Mouse (Mus musculus) heart, adult 11 months (tissue): Measurements from ENCODE around the gene AI182371.

Experiments
- DNase-seq: peaks from one replicate; pipeline ENCODE4 v3.0.0; 2022

Gene AI182371

GRCm38 (mm10) chr2:35101443-35101842 is at the start of gene AI182371:
Gene AI182371, minus strand, starts transcription at chr2:35101543.
- DNase-seq = no peak

GRCm38 (mm10) chr2:35148806-35149205 is 47.5 kb upstream of the AI182371 start:
- DNase-seq = peak; percentile 56

- DNase-seq = peak; percentile 46
Measured at GRCm38 (mm10) chr2:35141673-35142072, 40.3 kb upstream of the AI182371 start.

GRCm38 (mm10) chr2:35138576-35138975 is 37.2 kb upstream of the AI182371 start:
- DNase-seq = no peak

GRCm38 (mm10) chr2:35133891-35134290 is 32.5 kb upstream of the AI182371 start:
- DNase-seq = peak; percentile 29

GRCm38 (mm10) chr2:35132662-35133055 is 31.3 kb upstream of the AI182371 start:
- DNase-seq = no peak

- peak; percentile 100 for DNase-seq
Measured at GRCm38 (mm10) chr2:35131991-35132661, 30.8 kb upstream of the AI182371 start.

GRCm38 (mm10) chr2:35131491-35131890 is 30.1 kb upstream of the AI182371 start:
- DNase-seq = peak; percentile 30

- peak; percentile 81 for DNase-seq
Measured at GRCm38 (mm10) chr2:35124716-35125115, 23.4 kb upstream of the AI182371 start.

GRCm38 (mm10) chr2:35110521-35110920 is 9.2 kb upstream of the AI182371 start:
- no peak for DNase-seq

- DNase-seq = no peak
Measured at GRCm38 (mm10) chr2:35109924-35110304, 8.6 kb upstream of the AI182371 start.

- peak; percentile 100 for DNase-seq
Measured at GRCm38 (mm10) chr2:35109141-35109923, 8.0 kb upstream of the AI182371 start, which contains the start of gene Cntrl. Gene Cntrl, plus strand, starts transcription at chr2:35109492.

GRCm38 (mm10) chr2:35108712-35109111 is 7.4 kb upstream of the AI182371 start:
- DNase-seq = no peak

- DNase-seq = peak; percentile 88
Measured at GRCm38 (mm10) chr2:35107984-35108635, 6.8 kb upstream of the AI182371 start.

GRCm38 (mm10) chr2:35104843-35105242 is 3.5 kb upstream of the AI182371 start:
- DNase-seq = no peak

GRCm38 (mm10) chr2:35103558-35103957 is 2.2 kb upstream of the AI182371 start:
- DNase-seq = no peak

- no peak for DNase-seq
Measured at GRCm38 (mm10) chr2:35102777-35103176, 1.4 kb upstream of the AI182371 start.

- DNase-seq = no peak
Measured at GRCm38 (mm10) chr2:35100529-35100928, 814 bp downstream of the AI182371 start.

GRCm38 (mm10) chr2:35087418-35087817 is 13.9 kb downstream of the AI182371 start:
- no peak for DNase-seq

- DNase-seq = no peak
Measured at GRCm38 (mm10) chr2:35079166-35079565, 22.2 kb downstream of the AI182371 start.

- DNase-seq = no peak
Measured at GRCm38 (mm10) chr2:35074328-35074727, 27.0 kb downstream of the AI182371 start.

- no peak for DNase-seq
Measured at GRCm38 (mm10) chr2:35072547-35072946, 28.8 kb downstream of the AI182371 start.

GRCm38 (mm10) chr2:35070275-35070674 is 31.1 kb downstream of the AI182371 start:
- no peak for DNase-seq

- no peak for DNase-seq
Measured at GRCm38 (mm10) chr2:35069124-35069523, 32.2 kb downstream of the AI182371 start.
